Mouse (Mus musculus): ENCODE measurements around the gene Fancg.

The Fancg gene

DNA sequence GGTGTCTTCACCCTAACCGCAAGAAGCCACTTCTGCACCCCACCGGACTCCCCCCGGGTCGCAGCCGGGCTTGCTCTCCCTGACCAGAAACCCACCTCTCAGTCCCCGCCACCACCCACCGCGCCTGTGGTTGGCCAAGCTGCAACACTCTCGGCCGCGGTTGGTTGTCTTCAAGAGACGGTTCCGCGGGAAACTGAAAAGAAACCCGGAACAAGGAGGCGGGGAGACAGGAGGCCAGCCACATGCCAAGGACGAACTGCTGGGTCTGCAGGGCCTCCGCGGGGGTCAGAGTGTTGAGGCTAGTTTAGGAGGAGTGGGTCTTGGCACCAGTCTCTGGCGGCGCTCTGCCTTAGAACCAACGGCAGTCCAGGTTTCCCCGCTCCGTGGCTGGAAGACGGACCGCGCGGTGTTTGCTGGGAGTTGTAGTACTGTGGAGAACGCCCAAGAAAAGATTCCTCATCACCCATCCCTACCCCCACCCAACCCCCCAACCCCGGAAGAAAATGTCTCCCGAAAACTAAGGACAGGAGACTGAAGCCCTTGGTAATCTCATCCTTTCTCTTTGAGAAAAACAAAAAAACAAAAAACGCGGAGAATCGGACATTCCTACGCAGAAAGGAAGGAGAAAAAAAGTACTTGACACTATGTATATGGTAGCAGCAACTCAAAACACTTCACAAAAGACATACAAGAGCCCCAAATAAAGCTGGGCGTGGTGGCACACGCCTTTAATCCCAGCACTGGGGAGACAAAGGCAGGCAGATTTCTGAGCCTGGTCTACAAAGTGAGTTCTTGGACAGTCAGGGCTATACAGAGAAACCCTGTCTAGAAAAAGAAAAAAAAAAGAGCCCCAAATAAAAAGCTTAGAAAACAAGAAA, at the start of gene Fancg:
Gene Fancg (minus strand): TSS at position 346 of the 878 bp plus-strand sequence.
- DNase-seq (ENCODE audit: low spot score), result peak; percentile 70

GRCm38 (mm10) chr4:43059697-43060096, 49.4 kb upstream of the Fancg start:
- DNase-seq (ENCODE audit: low spot score), result no peak

DNA sequence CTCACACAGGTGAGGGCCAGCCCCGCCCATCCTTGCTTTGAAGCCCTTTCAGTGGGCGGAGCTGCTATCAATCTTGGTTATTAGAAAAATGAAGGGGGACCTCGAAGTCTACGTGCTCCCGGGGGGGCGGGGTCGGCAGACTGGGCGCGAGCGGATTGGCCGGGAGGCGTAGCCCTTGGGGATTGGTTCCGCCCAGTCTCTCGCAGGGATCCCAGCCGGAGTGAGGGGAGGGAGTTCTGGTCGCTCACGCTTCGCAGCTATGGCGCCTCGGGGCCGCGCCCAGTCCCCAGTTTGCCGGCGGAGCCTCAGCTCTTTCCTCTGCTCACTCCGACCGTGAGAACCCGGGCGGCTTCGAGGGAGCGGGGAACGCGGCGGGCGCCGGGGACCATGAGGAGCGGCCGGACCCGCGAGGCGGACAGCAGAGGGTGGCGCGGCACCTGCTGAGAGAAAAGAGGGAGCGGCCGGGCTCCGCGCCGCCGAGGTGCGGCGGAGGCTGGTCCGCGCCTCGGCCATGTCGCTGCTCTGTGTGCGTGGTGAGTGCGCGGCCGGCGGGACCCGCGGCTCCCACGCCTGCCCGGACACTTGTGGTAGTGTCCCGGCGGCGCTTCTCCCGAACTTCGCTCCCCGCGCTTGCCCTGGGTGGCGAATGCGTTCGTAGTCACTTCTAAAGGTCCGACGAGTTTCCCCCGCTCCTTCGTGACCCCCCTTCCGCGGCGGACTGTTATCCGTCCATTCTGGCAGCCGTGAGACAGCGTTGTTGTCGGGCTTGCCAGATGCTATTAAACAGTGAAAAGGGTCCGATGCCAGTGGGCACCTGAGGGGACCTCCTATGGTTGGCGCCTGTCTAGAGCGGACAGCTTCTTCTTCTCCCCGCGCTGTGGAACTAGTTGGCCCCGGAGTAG, 48.7 kb upstream of the Fancg start, which contains the start of gene Unc13b:
Gene Unc13b (plus strand): TSS at position 201 of the 902 bp plus-strand sequence.
- no peak for DNase-seq (ENCODE audit: low spot score)

DNA sequence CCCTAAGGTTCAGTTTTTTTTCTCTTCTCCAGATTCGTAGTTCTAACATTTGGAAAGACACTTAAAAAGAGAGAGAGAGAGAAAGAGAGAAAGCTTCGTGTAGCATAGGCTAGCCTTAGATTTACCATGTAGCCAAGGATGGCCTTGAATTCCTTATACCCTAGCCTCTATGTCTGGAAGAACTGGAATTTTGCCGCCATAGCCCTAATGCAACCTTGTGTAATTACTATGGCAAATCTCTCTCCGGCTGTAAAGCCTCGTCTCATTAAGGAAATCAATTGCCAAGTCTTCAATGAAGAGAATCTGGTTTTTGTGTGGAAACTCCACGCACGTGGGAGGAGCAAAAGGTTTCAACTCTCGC, 48.1 kb upstream of the Fancg start:
- no peak for DNase-seq (ENCODE audit: low spot score)

DNA sequence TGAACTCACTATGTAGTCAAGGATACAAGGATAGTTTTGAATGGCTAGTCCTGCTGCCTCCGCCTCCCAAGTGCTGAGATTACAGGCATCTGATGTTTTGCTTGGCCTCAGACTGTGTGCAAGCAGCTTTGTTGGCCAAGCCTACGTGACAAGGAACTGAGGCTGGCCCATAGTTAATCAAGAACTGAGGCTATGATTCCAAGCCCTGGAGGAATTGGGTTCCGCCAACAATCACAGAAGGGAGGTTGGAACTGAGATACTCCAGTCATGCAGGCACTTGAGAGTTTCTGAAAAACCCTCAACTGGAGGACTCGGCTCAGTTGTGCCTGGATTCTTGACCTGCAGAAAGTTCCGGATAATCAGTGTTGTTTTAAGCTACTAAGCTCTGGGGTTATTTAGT, 47.3 kb upstream of the Fancg start:
- DNase-seq (ENCODE audit: low spot score), result no peak

DNA sequence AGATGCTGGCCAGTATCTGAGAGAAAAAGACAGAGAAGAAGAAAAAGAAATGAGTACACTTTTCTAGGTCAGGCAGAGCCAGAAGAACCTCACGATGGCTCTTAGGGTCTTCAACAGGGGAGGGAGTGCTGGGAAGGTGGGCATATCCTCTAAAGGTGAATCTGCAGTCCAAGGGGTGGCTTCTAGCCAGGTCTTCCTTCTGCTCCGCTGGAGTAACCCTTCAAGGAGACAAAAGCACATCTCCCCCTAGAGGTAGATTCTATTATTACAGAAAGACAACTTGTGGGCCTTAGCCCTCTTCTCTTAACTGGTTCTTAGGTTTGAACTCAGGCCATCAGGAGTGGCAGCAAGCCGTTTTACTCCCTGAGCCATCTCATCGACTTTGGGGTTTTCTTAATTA, 42.3 kb upstream of the Fancg start:
- peak; percentile 78 for DNase-seq (ENCODE audit: low spot score)

GRCm38 (mm10) chr4:43047231-43047630, 36.9 kb upstream of the Fancg start:
- peak; percentile 90 for DNase-seq (ENCODE audit: low spot score)

GRCm38 (mm10) chr4:43046607-43047006, 36.3 kb upstream of the Fancg start:
- DNase-seq (ENCODE audit: low spot score), result peak; percentile 52

DNA sequence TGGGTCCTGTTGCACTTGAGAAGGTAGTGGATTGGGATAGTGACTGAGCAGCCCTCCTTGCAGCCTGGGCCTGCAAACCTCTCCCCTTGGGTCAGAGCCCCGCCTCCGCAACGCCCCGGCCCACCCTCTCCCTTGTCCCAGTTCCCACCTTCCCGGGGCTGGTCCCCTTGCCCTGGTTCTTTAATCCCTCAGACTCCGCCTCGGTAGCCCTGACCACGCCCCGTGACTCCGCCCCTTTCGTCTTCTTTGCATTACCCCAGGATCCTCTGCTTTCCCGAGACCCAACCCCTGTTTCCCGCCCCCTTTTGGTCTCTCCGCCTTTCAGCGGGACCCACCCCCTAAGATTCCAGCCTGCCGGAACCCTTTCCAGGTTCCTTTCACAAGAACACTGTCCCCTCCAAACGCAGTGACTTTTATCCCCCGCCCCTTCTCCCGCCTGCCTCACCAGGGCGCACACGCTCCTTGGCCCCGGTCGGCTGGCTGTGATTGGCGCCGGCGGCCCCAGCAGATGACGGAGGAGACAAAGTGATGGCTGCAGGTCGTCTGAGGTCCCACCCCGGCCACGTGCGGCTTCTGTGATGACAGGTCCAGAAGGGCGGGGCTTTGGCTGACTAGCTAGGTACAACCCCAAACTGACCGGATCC, 35.5 kb upstream of the Fancg start, which contains the start of gene Fam214b:
Gene Fam214b (minus strand): TSS at position 562 of the 644 bp plus-strand sequence.
- peak; percentile 97 for DNase-seq (ENCODE audit: low spot score)

DNA sequence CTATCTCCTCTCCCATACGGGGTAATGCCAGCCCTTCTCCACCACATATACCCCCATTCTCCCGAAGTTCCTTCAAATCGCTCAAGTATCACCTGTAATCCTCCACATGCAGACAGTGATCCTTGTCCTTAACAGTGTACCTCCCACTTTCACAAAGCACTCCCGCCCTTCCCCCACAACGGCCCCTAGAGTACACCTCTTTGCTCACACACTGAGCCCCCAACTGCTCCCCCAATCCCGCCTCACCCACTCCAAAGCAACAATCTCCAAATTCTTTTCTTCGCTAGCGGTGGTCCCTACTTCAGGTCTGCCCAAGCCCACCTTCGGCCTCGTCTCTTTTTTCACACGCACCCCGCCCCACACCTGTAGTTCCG, 35.0 kb upstream of the Fancg start:
- DNase-seq (ENCODE audit: low spot score), result no peak

- peak; percentile 48 for DNase-seq (ENCODE audit: low spot score)
These were observed 34.4 kb upstream of the Fancg start for GRCm38 (mm10) chr4:43044673-43045072.

- DNase-seq (ENCODE audit: low spot score), result peak; percentile 78
These were observed 33.5 kb upstream of the Fancg start for GRCm38 (mm10) chr4:43043644-43044357.

DNA sequence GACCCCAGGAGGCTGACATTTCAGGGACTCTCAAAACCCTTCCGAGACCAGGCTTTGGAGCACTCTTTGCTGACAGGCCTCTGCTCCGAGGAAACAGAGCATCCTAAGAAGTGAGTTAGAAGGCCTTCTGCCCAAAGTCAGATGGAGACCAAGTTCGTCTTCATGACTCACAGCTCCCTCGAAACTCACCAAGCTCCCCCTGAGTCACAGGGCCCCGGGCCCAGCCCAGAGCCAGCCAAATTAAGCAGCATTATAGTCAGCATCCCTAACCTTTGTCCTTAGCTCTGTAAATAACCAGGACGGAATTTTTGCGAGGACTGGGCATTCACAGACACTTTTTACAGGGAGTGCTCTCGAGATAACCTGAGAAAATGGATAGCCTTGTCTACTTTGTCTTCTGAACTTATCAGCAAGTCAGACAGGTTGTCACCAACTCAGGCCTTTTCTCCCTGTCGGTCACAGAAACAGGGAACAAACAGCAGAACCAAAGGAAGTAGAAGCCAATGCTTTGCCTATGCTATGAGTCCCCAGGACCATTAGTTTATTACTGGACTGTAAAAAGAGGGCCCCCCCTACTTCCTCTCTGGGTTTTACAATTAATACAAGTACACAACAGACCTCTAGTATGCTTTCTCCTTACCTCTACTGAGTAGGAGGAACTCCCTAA, 30.7 kb upstream of the Fancg start:
- peak; percentile 38 for DNase-seq (ENCODE audit: low spot score)

GRCm38 (mm10) chr4:43040114-43040572, 29.8 kb upstream of the Fancg start:
- peak; percentile 98 for DNase-seq (ENCODE audit: low spot score)

DNA sequence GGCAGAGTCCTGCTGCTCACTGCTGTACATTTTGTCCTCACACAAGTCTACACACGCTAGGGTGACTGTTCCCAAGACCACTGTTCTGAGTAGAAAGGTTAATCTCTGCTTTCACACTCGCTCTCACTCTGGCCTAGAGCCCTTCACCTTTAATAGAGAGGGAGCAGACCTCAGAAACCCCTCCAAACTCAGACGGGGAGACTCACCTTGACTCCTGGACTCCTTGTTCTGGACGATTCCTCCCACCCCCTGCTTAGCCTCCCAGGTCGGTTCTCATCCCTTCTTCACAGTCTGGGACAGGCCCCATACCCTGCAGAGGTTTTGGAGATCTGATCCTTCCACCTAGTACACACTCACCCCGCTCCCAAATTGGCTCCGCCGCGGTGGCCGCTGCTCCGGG, 29.3 kb upstream of the Fancg start:
- DNase-seq (ENCODE audit: low spot score), result peak; percentile 34

DNA sequence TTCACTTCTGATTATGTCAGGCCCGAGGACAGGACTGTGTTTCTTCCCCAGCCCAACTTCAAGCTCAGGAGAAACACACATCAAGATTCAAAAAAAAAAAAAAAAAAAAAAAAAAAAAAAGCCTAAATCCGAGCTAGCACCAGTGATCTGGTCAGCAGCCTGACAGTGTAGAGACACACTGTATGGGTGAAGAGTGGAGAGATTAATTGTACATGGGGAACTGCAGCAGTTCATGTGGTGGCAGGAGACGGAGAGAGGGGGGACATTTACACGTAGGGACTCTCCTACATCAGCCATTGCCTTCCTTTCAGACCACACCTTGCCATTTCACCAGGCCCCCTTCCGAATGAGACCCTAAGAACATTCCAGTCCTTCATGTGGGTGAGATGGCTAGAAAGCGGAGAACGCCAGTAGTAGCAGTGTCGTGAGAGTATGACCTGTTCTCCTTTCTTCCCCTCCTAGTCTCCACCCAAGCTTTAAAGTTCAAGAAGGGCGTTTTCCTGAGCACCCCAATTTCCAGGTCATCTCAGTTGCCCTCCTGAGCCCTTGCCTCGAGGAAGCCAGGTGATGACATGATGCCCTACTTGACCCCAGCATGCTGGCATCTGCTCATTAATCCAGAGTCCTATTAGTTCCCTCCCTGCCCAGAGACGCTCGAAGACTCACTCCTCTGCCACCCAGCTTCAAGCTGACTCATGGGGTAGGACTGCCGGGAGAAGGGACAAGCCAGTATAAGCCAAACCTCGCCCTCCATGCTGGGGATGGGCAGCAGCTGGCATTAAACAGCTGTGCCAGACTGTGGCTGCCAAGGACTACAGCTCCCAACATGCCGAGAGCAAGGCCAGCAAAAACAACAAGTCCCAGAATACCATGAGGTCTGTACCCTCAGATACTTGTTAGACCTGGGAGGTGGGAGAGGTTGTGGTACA, 28.5 kb upstream of the Fancg start:
- peak; percentile 75 for DNase-seq (ENCODE audit: low spot score)

GRCm38 (mm10) chr4:43037860-43038566, 27.7 kb upstream of the Fancg start:
- DNase-seq (ENCODE audit: low spot score), result no peak

GRCm38 (mm10) chr4:43036356-43036755, 26.1 kb upstream of the Fancg start:
- no peak for DNase-seq (ENCODE audit: low spot score)

DNA sequence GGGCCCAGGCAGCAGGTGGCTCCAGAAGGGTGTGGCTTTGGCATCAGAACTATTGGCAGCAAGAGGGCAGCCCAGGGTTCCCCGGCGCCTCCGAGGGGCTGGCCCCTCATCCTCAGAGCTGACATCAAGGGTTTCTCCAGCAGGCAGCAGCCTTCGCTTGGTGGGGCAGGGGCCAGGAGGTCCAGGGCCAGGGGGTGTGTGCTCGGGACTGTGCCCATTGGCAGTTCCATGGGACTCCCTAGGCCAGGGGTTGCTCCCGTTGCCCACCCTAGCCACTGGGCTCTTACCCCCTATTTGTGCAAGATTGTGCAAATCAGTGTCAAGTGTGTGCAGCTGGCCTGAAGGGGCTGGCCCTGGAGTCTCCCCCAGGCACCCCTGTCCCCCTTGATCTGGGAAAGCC, 25.5 kb upstream of the Fancg start:
- DNase-seq (ENCODE audit: low spot score), result no peak

Data from adipocyte (in vitro differentiated cells).